Mouse (Mus musculus): ENCODE results near the gene Prr5. TPM values are rescaled to one million over a fixed set of nuclear protein-coding genes. Genes with fewer than 3 reads are reported as not detected.

Gene Prr5
- total RNA-seq, 2 experiments from 2014 or later, result 3.1 to 3.4 TPM

- DNase-seq (ENCODE audit: low spot score), result no peak
- intact Hi-C loops (cut with DNase I), result no loop called here
Observed at GRCm38 (mm10) chr15:84736346-84736993, 67.0 kb downstream of the Prr5 start.

- intact Hi-C loops (cut with DNase I), result no loop called here
- DNase-seq (ENCODE audit: low spot score), result no peak
Observed at GRCm38 (mm10) chr15:84736994-84737346, 67.5 kb downstream of the Prr5 start.

GRCm38 (mm10) chr15:84738246-84738645, 68.8 kb downstream of the Prr5 start:
- intact Hi-C loops (cut with DNase I), result no loop called here
- DNase-seq (ENCODE audit: low spot score), result no peak

- intact Hi-C loops (cut with DNase I), result no loop called here
- DNase-seq (ENCODE audit: low spot score), result no peak
Observed at GRCm38 (mm10) chr15:84741573-84741972, 72.2 kb downstream of the Prr5 start.

- intact Hi-C loops (cut with DNase I), result no loop called here
- DNase-seq (ENCODE audit: low spot score), result no peak
Observed at GRCm38 (mm10) chr15:84743347-84743746, 73.9 kb downstream of the Prr5 start.

- no peak for DNase-seq (ENCODE audit: low spot score)
- intact Hi-C loops (cut with DNase I), result no loop called here
Observed at GRCm38 (mm10) chr15:84744308-84744707, 74.9 kb downstream of the Prr5 start.

- no peak for DNase-seq (ENCODE audit: low spot score)
- intact Hi-C loops (cut with DNase I), result no loop called here
Observed at GRCm38 (mm10) chr15:84745831-84746230, 76.4 kb downstream of the Prr5 start.

Other genes starting within 250 kb of the Prr5 start
- 1 to 10 TPM in 1 of 2 experiments, under 1 TPM in 1; 0.75 to 2.4 TPM for gene Shisal1, start 222.5 kb upstream of the Prr5 start, total RNA-seq (2021)
- gene Rtl6, start 111.8 kb upstream of the Prr5 start, total RNA-seq (2021), result 1 to 10 TPM; 6.5 to 7.2 TPM
- gene Arhgap8, start 50.4 kb downstream of the Prr5 start, total RNA-seq (2021), result 1 to 10 TPM in 1 of 2 experiments, under 1 TPM in 1; 0.55 to 1.1 TPM
- 1 to 10 TPM; 1.7 to 2.4 TPM for gene Phf21b, start 186.4 kb downstream of the Prr5 start, total RNA-seq (2021)

All from heart, postnatal 25 days (tissue).